Mouse (Mus musculus): ENCODE measurements at regions not wholly inside any gene's neighbourhood (a gene's known extent, or its start where the extent isn't known, plus 50 kb on each side); places are given as distances from the start of the nearest gene placed in this dataset.

GRCm38 (mm10) chr2:22024438-22024837 lies 202.9 kb upstream of the Myo3a start:
- TF ChIP-seq GATA1 (IDR thresholded peaks at IDR 0.05; ENCODE audit: low read length): no peak
- no peak for TF ChIP-seq TAL1 (IDR thresholded peaks at IDR 0.05; ENCODE audit: low read length)

All from erythroblast, embryonic 14.5 days (primary cell).